Mouse (Mus musculus): Measurements from ENCODE around the gene Usp40.

DNA sequence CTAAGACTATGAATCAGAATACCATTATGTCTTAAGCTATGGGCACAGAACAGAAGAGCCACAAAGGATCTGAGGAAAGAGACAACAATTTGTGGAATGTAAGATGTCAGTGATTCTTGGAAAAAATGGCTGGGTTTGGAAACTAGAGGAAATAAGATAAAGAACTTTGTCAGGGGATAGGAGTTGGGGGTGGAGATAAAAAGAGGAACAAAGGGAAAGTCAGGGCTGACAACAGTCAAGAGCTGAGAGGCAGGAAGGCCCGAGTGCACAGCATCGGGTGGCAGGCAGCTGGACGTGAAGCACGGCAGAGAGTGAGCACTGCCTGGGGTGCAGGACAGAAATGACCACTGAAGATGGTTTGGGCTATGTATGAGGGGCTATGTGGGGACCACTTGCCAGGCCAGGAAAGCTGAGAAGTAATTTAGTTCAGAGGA, 48.3 kb downstream of the Usp40 start:
- TF ChIP-seq CTCF (IDR thresholded peaks at IDR 0.05; ENCODE audit: low read depth, low read length): no peak
- no peak for TF ChIP-seq POLR2A (IDR thresholded peaks at IDR 0.05; ENCODE audit: borderline replicate concordance, low read depth, low read length)

All from bone marrow macrophage, adult 2 months (primary cell).